Mouse (Mus musculus) right cerebral cortex, postnatal 10 days (tissue): Measurements from ENCODE around the gene Ssr1.

Experiments used
- DNase-seq, 2 experiments: peaks; one replicate each; pipeline ENCODE4 v3.0.0; 2021; ENCODE audit warnings: low spot score in 2 of 2

The Ssr1 gene

DNA sequence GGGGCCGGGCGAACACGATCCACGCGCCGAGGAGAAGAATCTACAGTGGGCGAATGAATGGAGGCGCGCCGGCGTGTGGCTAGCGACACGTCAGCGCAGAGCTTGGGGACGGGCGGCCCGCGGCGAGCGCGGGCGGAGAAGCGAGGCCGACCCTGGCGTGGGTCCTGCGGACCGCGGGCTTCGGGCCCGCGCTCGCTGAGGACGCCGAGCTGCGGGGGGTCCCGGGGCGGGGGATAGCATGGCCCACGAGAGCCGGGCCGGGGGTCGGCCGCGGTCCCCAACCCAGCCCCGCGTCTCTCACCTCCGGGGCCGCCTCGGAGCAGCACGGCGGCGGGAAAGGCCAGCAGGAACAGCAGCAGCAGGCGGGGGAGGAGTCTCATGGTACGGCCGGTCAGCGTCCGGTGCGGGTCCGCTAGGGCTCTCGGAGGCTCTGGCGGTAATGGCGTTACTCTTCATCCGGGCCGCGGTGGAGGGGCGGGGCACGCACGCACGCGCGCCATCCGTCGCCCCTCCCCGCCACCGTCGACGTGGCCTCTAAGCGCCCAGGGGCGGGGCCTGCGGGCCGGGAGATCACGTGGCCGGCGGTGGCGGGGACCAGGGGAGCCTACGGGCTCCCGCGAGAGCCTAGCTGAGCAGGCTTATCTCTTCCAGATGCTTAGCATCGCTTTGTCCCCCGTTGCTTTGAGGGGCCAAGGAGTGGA lies at the start of gene Ssr1:
Gene Ssr1, minus strand, starts transcription at position 514 of the 701 bp plus-strand sequence.
- DNase-seq = peak; percentile 97

DNA sequence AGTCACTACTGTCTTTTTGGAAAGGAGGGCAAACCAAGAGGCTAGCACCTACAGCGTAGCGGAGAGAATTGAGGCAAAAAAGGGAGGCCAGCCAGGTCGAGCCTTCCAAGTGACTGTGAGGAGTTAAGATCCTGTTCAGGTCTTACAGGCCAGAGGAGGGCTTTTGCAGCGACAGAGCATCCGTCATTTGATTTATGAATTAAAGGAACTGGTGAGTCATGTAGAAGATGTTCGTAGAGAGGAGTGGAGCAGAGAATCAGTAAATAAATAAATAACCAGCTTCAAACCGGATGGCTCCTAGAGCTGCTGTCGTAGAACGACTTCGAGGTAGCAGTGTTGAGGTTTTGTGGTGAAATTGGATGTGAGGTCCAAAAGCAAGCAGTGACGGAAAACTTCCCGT lies 43.8 kb upstream of the Ssr1 start:
- no peak for DNase-seq

DNA sequence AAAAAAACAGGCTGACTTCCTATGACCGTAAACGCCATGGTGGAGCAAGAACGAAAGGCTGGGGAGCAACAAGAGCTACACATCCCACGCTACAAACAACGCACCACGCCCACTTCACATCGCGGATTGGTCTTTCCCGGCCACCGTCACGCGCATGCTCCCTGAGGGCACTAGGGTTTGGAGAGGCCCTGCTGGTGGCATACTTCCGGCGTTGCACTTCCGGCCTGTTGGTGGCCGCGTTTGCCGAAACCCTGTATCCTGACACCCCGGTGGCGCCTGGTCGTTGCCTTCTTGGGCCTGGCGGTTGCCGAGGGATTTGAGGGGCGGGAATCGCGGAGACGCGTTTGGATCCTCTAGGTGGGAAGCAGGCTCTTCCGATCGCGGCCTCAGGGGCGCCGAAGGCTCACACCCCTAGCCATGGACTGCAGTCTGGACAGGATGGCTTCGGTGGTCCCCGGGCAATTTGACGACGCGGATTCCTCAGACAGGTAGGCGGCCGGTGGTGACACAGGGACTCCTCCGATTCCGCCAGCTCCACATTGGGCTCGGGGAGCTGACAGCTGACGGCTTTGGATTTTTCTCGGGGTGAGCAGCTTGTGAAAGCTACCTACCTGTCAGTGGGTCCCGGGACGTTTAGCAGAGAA lies 43.1 kb upstream of the Ssr1 start, which contains the start of gene Cage1:
Gene Cage1, minus strand, starts transcription at position 26 of the 644 bp plus-strand sequence.
- peak; percentile 97 for DNase-seq

DNA sequence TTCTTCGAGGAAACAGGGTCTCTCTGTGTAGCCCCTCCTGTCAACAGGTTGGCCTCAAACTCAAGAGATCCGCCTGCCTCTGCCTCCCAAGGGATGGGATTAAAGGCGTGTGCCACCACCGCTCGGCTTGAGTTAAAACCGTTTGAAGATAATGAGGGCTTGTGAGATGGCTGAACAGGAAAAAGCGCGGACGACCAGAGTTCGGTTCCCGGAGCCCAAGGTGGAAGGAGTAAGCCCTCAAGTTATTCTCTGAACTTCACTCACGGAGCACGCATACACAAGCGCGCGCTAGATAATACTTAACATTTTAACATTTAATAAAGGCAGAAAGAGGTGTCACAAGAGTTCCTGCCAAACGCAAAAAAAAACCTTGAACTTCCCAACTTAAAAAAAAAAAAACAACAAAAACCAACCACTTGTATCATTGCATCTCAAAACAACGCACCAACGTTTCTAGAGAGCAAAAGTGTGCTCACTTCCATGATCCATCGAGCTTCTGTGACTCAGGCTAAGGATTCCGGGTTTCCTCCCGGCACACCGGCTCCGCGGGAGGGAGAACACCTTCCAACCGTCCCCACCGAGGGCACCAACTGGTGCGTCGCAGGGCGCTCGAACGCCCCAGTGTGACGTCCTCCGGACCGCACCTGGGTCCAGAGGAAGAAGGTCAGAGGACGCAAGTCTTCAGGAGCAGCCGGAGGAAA lies 42.5 kb upstream of the Ssr1 start, which contains the start of gene Riok1:
Gene Riok1, plus strand, starts transcription at position 653 of the 701 bp plus-strand sequence.
- DNase-seq = peak; percentile 22 to 23

DNA sequence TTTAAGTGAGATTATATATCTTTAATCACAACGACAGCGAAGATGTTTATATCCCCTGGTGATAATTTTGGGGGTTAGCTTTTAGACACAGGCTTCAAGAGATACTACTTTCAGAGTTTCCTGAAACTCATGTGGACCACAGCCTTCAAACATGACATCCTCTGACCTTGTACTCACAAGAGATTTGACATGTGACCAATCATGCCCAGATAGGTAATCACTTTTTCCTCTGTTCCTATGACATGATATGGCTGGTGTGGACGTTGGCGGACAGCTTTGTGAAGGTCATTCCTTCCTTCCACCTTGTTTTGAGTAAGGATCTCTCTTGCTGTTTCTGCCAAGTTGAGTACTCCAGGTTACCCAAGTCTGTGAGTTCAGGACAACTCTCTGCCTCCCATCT lies 34.4 kb upstream of the Ssr1 start:
- DNase-seq = no peak

DNA sequence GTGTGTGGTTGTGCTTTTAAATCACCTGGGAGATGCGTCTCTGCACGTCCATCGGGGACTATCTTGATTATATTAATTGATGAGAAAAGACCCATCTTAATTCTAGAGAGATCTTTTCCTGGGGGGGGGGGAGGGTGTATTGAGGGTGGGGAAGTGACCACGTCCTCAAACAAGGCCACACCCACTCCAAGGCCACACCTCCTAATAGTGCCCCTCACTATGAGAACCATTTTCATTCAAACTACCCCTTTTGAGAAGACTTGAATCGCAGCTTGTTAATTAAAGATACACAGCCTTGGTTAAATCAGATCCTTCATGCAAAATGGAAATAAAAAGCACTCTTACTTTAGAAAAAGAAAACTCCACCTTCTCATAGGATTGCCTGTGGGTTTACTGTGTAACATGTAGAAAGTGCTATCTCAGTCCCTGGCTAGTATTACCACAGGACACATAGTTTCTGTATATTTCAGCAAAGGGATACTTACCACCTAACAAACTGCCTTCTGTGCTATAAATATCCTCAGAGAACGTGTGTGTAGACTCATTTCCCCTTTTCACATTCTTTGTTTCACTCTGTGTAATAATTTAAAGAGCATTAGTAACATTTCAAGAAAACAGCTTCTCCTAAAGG lies 33.7 kb upstream of the Ssr1 start:
- DNase-seq = no peak

DNA sequence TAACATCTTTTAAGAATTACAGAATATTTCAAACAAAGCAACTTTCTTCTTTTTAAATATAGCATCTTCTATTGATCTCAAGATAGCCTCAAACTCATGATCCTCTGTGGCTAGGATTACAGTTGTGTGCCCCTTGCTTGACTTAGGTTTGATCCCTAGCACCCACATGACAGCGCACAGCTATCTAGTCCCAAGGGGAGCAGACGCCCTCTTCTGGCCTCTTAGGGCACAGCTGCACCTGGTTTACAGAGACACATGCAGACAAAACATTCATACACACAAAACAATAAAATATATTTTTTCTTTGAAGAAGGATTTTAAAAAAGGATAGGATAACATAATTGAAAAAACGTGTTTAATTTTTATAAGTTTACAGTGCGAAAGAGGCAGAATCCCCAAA lies 31.9 kb upstream of the Ssr1 start:
- no peak for DNase-seq

DNA sequence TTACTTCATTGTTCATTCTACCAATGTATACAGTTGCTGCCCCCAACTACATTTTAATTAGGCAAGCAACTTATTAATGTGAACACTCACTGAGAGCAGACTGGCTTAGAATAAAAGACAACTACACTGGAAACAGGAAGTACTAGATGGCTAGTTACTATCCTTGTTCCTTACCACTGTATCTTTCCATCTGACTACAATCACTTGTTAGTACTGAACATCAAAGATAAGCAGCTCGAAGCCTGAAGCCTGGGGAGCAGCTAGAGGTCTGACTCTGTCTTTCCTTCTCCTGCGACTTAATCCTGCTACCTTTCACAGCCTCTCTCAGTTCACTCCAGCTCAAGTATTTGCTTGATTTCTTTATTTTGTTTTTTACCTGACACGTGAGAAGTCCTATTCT lies 24.8 kb upstream of the Ssr1 start:
- DNase-seq = no peak

DNA sequence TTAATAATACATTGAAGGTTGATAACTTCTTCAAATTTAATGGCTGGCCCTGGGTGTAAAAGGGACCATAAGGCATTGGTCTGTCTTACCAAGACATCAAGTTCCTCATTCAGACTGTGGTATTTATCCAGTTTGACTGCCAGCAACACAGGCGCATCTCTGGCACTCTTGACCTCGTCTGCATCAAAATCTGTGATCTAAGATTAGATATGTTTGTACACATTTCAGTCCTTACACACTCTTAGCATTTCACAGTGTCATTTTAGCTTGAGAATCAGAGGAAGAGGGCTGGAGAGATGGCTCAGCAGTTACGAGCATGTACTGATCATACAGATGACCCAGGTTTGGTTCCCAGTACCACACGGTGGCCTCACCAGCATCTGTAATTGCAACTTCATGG lies 21.6 kb upstream of the Ssr1 start:
- no peak for DNase-seq

DNA sequence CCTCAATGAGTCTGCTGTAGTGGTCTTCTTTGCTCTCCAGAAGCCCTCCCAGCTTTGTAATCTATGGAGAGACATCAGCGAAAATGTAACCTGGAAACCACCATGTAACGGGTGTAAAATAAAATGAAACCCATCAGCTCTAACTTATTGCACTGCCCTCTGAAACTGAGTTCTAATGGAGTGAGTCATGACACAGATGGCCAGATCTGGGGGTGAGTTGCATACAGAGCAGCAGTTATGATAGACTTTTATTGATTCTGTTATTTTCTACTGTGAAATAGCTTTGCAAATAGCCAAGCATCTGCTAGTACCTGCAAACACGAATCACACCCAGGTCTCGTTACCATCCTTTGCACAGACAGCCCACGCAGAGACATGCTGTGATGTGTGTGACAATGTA lies 18.4 kb upstream of the Ssr1 start:
- no peak for DNase-seq

DNA sequence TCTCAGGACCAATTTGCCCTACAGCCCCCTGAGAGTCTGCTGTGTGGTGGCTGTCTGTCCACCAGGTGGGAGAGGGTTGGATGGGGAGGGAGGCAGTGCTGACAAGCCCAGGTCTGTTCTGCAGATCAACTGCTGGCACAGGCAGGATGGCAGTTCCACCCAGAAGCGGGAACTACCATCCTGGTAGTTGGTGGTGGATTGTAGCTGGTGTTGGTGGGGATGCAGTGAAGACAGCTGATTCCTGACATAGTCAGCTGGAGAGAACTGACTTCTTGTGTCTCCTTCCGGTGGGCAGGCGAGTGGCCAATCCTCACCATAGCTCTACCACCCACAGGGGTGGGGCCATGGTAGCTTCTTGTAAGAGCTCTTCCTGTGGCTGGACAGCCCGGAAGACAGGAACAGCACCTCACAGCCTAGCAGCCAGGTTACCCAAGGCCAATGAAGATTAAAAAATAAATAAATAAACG lies 16.5 kb upstream of the Ssr1 start:
- no peak for DNase-seq

DNA sequence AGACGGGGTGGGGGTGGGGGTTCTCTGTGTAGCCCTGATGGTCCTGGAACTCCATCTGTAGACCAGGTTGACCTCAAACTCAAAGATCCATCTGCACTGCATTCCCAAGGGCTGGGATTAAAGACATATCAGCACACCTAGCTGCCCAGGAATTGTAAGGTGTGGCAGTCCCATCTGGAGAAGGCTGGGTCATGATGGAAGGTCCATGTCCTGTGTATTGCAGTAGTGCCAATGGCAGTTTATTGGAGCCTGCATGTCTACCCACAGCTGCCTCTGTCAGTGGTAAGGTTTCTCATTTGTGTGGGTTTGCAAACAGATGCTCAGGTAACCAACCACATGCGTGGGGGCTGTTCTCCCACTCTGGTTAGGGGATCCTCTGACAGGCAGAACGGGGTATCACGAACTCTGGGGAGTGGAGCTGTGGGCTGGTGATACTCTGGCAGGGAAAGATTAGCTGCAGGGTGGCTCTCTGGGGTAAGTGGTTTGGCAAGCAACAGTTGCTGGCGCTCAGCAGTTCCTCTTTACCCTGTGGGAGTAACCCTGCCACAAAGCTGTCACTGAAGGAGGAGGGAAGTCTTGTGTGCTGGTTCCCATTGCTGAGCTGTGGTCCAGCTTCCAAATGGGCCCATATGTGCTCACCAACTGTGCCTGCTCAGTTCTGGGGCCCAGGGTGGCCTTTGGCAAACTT lies 15.8 kb upstream of the Ssr1 start:
- no peak for DNase-seq

DNA sequence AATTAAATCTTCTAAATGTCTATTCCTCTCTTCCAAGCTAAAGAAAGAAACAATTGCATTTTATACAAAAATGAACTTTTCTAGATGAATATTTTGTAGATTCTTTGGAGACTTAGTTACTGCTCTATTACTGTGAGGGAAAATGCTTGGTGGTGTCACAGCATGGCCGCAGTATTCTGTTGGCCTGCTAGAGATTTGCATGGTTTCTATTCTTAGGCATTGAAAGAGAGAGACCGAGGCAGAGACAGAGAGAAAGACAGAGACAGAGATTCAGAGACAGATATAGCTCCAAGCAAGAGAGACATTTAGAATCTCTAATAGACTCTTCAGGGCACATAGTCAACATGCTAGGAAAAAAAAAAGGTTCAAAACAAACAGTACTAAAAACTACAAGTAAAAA lies 14.0 kb upstream of the Ssr1 start:
- DNase-seq = no peak

DNA sequence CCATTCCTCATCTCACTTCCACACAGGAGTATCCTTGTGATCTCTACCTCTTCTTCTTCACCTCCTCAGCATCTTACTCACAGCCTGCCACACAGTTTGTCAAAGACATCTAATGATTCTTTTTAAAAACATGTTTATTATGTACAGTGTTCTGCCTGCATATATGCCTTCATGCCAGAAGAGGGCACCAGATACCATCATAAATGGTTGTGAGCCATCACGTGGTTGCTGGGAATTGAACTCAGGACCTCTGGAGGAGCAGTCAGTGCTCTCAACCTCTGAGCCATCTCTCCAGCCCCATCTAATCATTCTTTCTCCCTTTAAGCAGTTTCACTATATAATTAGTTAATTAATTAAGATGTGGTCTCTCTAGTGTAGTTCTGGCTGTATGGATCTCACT lies 8.4 kb upstream of the Ssr1 start:
- DNase-seq = no peak

DNA sequence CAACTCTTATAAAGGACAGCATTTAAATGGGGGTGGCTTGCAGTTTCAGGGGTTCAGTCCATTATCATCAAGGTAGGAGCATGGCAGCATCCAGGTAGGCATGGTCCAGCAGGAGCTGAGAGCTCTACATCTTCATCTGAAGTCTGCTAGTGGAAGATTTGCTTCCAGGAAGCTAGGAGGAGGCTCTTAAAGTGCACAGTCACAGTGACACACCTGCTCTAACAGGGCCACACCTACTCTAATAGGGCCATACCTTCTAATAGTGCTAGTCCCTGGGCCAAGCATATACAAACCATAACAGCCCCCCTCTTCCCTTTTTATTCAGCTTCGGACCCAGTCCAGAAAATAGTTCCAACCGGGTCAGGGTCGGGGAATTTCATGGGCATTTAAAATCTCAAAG lies 5.7 kb upstream of the Ssr1 start:
- DNase-seq = no peak

DNA sequence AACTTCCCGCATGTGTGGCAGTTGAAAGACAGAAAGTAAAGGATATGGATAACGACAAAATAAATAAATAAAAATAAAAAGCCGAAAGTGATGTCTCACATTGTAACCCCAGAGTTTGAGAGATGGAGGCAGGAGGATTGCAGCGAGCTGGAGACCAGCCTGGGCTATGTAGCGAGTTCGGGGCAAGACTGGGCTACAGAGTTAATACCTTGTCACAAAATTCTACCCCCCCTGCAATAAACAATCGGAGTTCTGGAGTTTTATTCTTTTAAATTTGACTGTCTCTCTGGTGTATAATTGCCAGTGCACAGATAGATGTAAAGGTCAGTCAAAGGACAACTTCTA lies 360 bp upstream of the Ssr1 start:
- no peak for DNase-seq

DNA sequence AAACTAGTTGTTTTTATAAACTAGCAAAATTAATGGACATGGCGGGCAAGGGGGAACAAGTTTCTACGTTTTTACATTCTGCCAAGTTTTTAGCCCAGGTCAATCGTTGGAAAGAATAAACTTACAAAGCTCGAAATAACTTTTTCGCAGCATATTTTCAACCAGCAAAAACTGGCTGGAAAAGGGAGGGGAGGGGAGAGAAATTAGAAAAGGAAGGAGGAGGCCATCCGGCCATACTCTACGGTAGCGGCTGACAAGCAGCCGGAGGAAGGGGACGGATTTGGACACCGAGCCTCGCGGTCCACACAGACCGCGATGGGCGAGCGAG lies 677 bp downstream of the Ssr1 start:
- DNase-seq = no peak

DNA sequence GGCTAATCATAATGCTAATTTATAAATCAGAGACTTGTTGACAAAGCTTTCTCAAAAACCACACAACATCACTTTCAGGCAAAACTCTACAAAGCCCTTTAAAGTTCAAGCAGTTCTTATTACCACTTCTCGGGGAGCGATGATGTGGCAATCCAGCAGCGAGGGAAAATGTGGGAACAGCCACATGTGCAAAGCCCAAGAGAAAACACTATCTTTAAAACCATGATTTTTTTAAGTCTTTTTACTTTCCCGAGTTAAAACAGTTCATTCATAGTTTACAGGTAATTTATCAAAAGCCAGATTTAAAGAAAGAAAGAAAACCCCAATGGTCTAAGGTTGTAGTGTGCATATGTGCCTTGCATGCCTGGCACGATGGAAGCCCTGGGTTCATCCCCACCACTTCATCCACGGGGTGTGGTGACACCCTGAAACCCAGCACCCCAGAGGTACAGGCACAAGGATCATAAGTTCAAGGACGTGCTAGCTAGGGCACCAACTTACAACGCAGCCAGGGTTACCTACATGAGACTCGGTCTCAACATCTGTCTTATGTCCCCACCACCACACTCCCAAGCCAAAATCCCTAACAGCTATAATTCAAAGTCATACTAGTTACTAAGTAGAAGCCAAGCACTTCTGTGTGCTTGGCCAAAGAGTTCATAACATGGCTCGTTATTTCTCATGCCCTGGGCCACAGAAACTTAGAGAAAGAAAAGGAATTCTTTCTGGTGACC lies 1.2 kb downstream of the Ssr1 start:
- DNase-seq = peak in 1 of 2 experiments; percentile 28

DNA sequence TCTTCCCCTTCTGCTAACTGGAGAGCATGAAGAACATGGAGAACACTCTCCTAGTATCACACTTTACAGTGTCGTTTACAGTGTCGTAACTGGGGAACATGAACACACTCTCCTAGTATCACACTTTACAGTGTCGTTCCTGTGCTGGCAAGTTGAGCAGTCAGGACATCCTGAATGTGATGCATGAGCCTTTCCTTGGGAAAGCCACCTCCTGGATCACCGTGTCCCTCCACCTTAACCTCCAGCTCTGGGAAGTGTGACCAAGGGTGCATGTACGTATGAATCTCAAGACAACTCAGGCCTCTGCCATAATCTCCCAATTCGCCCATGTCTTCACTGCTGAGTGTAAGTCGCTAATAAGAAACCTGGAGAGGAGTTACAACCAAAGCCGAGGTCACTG lies 4.3 kb downstream of the Ssr1 start:
- DNase-seq = no peak

DNA sequence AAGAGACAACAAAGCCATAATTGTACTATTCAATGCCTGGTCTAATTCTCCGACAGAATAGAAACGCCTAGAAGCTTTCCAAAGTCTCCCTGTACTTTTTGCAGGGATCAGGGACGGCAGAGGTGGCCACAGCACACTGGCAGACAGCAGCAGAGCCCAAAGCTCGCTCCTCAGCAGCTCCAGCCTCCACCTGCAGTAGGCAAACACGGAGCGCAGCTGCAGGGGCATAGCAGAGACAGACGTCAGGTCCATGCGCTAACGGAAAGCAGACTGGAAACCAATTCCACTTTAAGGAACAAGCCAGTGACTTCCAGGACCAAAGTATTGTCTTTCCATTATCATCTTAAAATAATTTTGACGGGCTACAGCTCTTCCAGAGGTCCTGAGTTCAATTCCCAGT lies 7.9 kb downstream of the Ssr1 start:
- no peak for DNase-seq

DNA sequence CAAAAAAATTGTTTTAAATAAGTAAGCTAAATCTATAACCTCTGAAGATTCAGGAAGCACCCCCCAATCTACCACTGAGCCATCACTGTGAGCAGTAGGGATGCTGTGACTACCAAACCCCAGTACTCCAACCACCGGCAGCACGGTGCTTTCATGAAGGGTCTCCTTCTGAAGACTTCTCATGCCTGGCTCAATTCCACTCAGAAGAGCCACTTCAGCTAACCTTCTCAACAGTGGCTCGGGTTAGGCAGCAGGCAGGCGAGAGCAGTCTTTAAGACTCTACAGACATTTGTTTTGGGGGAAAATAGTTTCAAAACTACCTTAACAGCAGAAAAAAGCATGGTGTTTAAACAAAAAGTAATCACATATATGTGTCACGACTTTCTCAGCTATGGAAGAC lies 13.0 kb downstream of the Ssr1 start:
- no peak for DNase-seq
